Mouse (Mus musculus): ENCODE measurements around the gene Fam167b.

- TF ChIP-seq MAFK (IDR thresholded peaks at IDR 0.05; ENCODE audit: insufficient read depth, low read depth, low read length) (no peak), HCFC1 (IDR thresholded peaks at IDR 0.05; ENCODE audit: borderline replicate concordance, insufficient read depth, low read length) (no peak), ZNF384 (IDR thresholded peaks at IDR 0.05; ENCODE audit: low read depth, low read length) (no peak), CHD2 (IDR thresholded peaks at IDR 0.05; ENCODE audit: low read depth, low read length) (no peak), ZC3H11A (IDR thresholded peaks at IDR 0.05; ENCODE audit: borderline replicate concordance, low read depth, low read length) (no peak)
Observed at GRCm38 (mm10) chr4:129610472-129610871, 32.1 kb upstream of the Fam167b start.

All from ES-E14 (cell line).